Mouse (Mus musculus) forebrain, postnatal 0 days (tissue): Measurements from ENCODE around the gene Tle6. TPM values are rescaled to one million over a fixed set of nuclear protein-coding genes. Genes with fewer than 3 reads are reported as not detected.
A peak's percentile ranks its signal among the peaks of the same experiment; 100 is the strongest.

Experiments
- ATAC-seq: fragments of 200-750 bp; cut with Nextera tagmentation; 2 replicates; pipeline ENCODE4 v1.8.0; 2017; ENCODE audit warnings: mild to moderate bottlenecking, moderate library complexity
- DNase-seq: peaks from one replicate; pipeline ENCODE4 v3.0.0-alpha.2; 2015
- H3K27ac ChIP-seq: fragments of 300-500 bp; sonication (generic); 2 replicates; pipeline ENCODE4 v1.5.1; 2014; ENCODE audit warnings: low read depth, mild to moderate bottlenecking, antibody characterized with exemption, low read length, moderate library complexity, mixed read lengths
- H3K27me3 ChIP-seq: fragments of 300-500 bp; sonication (generic); 2 replicates; pipeline ENCODE4 v1.6.1; 2014; ENCODE audit warnings: mild to moderate bottlenecking, low read length, mixed read lengths; ENCODE audit not compliant: insufficient read depth
- H3K36me3 ChIP-seq: fragments of 300-500 bp; sonication (generic); 2 replicates; pipeline ENCODE4 v1.6.1; 2014; ENCODE audit warnings: mild to moderate bottlenecking, moderate library complexity; ENCODE audit not compliant: insufficient read depth
- H3K4me1 ChIP-seq: fragments of 300-500 bp; sonication (generic); 2 replicates; pipeline ENCODE4 v1.6.1; 2014; ENCODE audit warnings: antibody characterized with exemption; ENCODE audit not compliant: insufficient read depth
- H3K4me2 ChIP-seq: fragments of 300-500 bp; sonication (generic); 2 replicates; pipeline ENCODE4 v1.6.1; 2014; ENCODE audit warnings: low read depth, mild to moderate bottlenecking, moderate library complexity
- H3K4me3 ChIP-seq: fragments of 300-500 bp; sonication (generic); 2 replicates; pipeline ENCODE4 v1.5.1; 2014; ENCODE audit warnings: low read depth, low read length, mixed read lengths
- H3K9ac ChIP-seq: fragments of 300-500 bp; sonication (generic); 2 replicates; pipeline ENCODE4 v1.6.1; 2014; ENCODE audit warnings: mild to moderate bottlenecking
- H3K9me3 ChIP-seq: fragments of 300-500 bp; sonication (generic); 2 replicates; pipeline ENCODE4 v1.6.1; 2016; ENCODE audit warnings: low read length
- CTCF ChIP-seq: sonication (generic); IDR thresholded peaks from 2 replicates; pipeline ENCODE4 v1.5.1; 2016; ENCODE audit warnings: antibody characterized with exemption, control low read depth, low read depth
- WGBS: fragments of 180-500 bp; shearing (Covaris S2); extraction: QIAGEN DNeasy Blood & Tissue Kit; methylation state at CpG from one replicate; pipeline ENCODE4 v1.1.7; 2014; 5-methylcytosine and 5-hydroxymethylcytosine counted together
- polyA plus RNA-seq: library from polyadenylated mRNA; unstranded; fragments of >200 nt; fragmentation: Nextera tagmentation; extraction: Ambion mirVana; gene quantifications from 2 replicates; pipeline ENCODE4 v1.2.1, GENCODE M21; 2015
- total RNA-seq: library from RNA; depleted of rRNA; stranded (reverse); fragments of >200 nt; gene quantifications from 2 replicates; pipeline ENCODE4 v1.2.3, GENCODE M21; 2014

Tle6 gene
- total and polyA plus RNA-seq, 2 experiments from 2014 or later, result 4.2 to 14.1 TPM

- Histone ChIP-seq H3K36me3 (no peaks in the 10 kb centered on the region), H3K9ac (no peak overlapping the region), H3K4me1 (peaks cover 17% of the 10 kb centered on the region), H3K4me2 (no peak overlapping the region), H3K27me3 (no peaks in the 10 kb centered on the region), H3K9me3 (no peaks in the 10 kb centered on the region), H3K4me3 (no peak overlapping the region), H3K27ac (no peak overlapping the region)
- no peak for ATAC-seq
- 94% methylated on average over 13 of the region's 13 CpGs for WGBS
- no peak for DNase-seq
- no peak for TF ChIP-seq CTCF
Observed at GRCm38 (mm10) chr10:81546788-81547571, 53.9 kb downstream of the Tle6 start.

GRCm38 (mm10) chr10:81546332-81546731, 54.5 kb downstream of the Tle6 start:
- Histone ChIP-seq H3K9me3 (no peaks in the 10 kb centered on the region), H3K4me2 (no peak overlapping the region), H3K9ac (no peak overlapping the region), H3K27me3 (no peaks in the 10 kb centered on the region), H3K4me3 (no peak overlapping the region), H3K4me1 (peaks cover 17% of the 10 kb centered on the region), H3K27ac (no peak overlapping the region), H3K36me3 (no peaks in the 10 kb centered on the region)
- DNase-seq, result no peak
- 84% methylated on average over 5 of the region's 5 CpGs for WGBS
- no peak for ATAC-seq
- TF ChIP-seq CTCF, result no peak

GRCm38 (mm10) chr10:81545161-81545747, 55.6 kb downstream of the Tle6 start, which contains the start of gene Gna11:
Gna11 (minus strand) TSS chr10:81545190.
- Histone ChIP-seq H3K4me2 (peak within 1 kb of the TSS; percentile 89), H3K36me3 (no peaks in the 10 kb centered on the region), H3K9me3 (no peaks in the 10 kb centered on the region), H3K4me1 (peaks cover 17% of the 10 kb centered on the region), H3K27me3 (no peaks in the 10 kb centered on the region), H3K4me3 (peak within 1 kb of the TSS; percentile 81), H3K27ac (peak within 1 kb of the TSS; percentile 90), H3K9ac (peak within 1 kb of the TSS; percentile 93)
- no peak for TF ChIP-seq CTCF
- ATAC-seq (peak; percentile 98), DNase-seq (peak; percentile 100)
- WGBS, result under 1% methylated on average over 53 of the region's 59 CpGs

GRCm38 (mm10) chr10:81544296-81545160, 56.3 kb downstream of the Tle6 start:
- Histone ChIP-seq H3K4me2 (peak overlapping the region; percentile 89), H3K36me3 (no peaks in the 10 kb centered on the region), H3K4me3 (peak overlapping the region; percentile 81), H3K9ac (peak overlapping the region; percentile 93), H3K27ac (peak overlapping the region; percentile 87), H3K9me3 (no peaks in the 10 kb centered on the region), H3K27me3 (no peaks in the 10 kb centered on the region), H3K4me1 (peaks cover 17% of the 10 kb centered on the region)
- WGBS, result 6% methylated on average over 79 of the region's 93 CpGs
- TF ChIP-seq CTCF, result peak; percentile 1; the same call in 1 of the 2 replicates
- ATAC-seq (no peak), DNase-seq (no peak)

- Histone ChIP-seq H3K27me3 (no peaks in the 10 kb centered on the region), H3K36me3 (no peaks in the 10 kb centered on the region), H3K4me1 (peaks cover 17% of the 10 kb centered on the region), H3K9me3 (no peaks in the 10 kb centered on the region), H3K4me2 (peak overlapping the region; percentile 89), H3K27ac (no peak overlapping the region), H3K4me3 (peak overlapping the region; percentile 81), H3K9ac (peak overlapping the region; percentile 93)
- ATAC-seq (no peak), DNase-seq (no peak)
- no peak for TF ChIP-seq CTCF
- WGBS, result 65% methylated on average over 1 of the region's 1 CpGs
Observed at GRCm38 (mm10) chr10:81543633-81544032, 57.2 kb downstream of the Tle6 start.

GRCm38 (mm10) chr10:81542727-81543460, 58.0 kb downstream of the Tle6 start:
- Histone ChIP-seq H3K27me3 (no peaks in the 10 kb centered on the region), H3K4me2 (peak overlapping the region; percentile 89), H3K36me3 (no peaks in the 10 kb centered on the region), H3K9ac (peak overlapping the region; percentile 93), H3K9me3 (no peaks in the 10 kb centered on the region), H3K27ac (no peak overlapping the region), H3K4me3 (no peak overlapping the region), H3K4me1 (peaks cover 17% of the 10 kb centered on the region)
- DNase-seq (no peak), ATAC-seq (no peak)
- 76% methylated on average over 7 of the region's 7 CpGs for WGBS
- TF ChIP-seq CTCF, result no peak
